Mouse (Mus musculus) frontal cortex, postnatal 10 days (tissue): ENCODE results near the gene Mgst2.
A peak's percentile ranks its signal among the peaks of the same experiment; 100 is the strongest.

Experiments
- DNase-seq, 2 experiments: peaks; one replicate each; pipeline ENCODE4 v3.0.0; 2022; ENCODE audit warnings: low spot score in 2 of 2, mixed read lengths in 1 of 2

The Mgst2 gene

GRCm38 (mm10) chr3:51701281-51701751, 41.2 kb downstream of the Mgst2 start:
- peak; percentile 76 to 77 for DNase-seq

DNA sequence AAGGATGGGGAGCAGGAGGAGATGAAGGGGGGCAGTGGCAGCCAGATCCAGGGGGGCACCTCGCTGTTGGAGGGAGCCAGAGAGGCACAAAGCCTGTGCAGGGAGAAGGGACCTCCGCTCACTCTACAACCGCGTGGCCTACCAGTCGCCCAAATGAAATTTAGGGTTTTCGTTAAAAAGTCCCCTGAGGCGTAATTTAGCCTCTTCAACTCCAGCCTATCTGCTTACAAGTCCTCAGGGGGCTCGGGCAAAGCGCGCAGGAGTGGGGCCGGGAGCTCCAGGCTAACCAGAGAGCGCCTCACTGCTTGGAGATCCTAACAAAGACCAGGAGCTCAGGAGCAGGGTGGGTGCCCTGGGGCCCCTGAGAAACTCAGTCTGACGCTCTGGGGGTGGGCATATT, 41.8 kb downstream of the Mgst2 start:
- DNase-seq = peak in 1 of 2 experiments; percentile 31

GRCm38 (mm10) chr3:51702701-51703286, 42.6 kb downstream of the Mgst2 start:
- DNase-seq = no peak

GRCm38 (mm10) chr3:51703478-51703877, 43.3 kb downstream of the Mgst2 start:
- no peak for DNase-seq

- DNase-seq = no peak
Measured at GRCm38 (mm10) chr3:51705220-51705619, 45.1 kb downstream of the Mgst2 start.

- DNase-seq = no peak
Measured at GRCm38 (mm10) chr3:51708375-51708745, 48.2 kb downstream of the Mgst2 start.

DNA sequence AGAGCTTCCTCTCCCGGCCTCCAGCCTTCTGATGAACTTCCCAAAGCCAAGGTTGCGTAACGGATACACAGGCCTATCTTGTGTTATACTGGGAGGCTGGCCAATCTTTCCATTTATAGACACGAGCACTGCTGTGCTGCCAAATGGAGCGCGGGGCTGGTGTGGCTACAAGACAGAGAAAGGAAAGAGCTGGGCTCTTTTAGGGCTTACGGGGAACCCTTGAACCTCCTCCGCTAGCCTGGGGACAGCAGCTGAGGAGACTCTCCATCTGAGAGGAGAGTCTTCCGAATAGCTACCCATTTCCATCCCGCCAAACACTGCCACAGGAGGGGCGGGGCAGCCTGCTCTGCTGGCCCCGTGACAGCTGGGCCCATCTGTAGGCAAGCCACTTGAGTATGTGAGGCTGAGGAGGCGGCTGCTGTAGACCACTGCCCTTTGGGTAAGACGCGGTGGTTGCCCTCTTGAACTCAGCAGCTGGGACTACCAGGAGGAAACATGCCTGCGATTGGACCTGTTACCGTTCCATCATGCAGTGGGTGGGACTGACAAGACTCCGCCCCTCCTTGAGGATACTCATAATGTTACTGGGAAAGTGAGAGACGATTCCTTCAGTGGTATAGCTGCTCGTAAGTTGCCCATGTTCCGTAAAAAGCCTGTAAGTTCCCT, 48.7 kb downstream of the Mgst2 start:
- DNase-seq = peak; percentile 53 to 56

- no peak for DNase-seq
Measured at GRCm38 (mm10) chr3:51712382-51712781, 52.2 kb downstream of the Mgst2 start.

- DNase-seq = no peak
Measured at GRCm38 (mm10) chr3:51713233-51713632, 53.1 kb downstream of the Mgst2 start.

- no peak for DNase-seq
Measured at GRCm38 (mm10) chr3:51714469-51714868, 54.3 kb downstream of the Mgst2 start.

- DNase-seq = no peak
Measured at GRCm38 (mm10) chr3:51717455-51717854, 57.3 kb downstream of the Mgst2 start.

DNA sequence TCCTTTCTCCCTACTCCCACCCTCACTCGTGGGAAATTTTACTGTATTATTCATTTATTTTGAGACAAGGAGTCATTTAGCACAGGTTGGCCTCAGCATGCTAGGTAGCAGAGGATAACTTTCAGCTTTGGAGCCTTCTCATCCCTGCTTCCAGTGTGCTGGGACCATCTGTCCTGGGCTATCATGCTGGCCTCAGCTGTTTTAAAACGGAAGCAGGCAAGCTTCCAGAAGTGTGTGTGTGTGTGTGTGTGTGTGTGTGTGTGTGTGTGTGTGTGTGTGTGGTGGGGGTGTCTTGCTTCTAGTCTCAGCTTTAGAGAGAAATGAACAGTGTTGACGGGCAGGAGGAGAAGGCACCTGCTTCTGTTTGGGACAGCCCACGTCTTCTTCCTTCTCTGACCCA, 57.7 kb downstream of the Mgst2 start:
- no peak for DNase-seq

GRCm38 (mm10) chr3:51719373-51719772, 59.2 kb downstream of the Mgst2 start:
- no peak for DNase-seq

GRCm38 (mm10) chr3:51719982-51720381, 59.8 kb downstream of the Mgst2 start:
- no peak for DNase-seq

DNA sequence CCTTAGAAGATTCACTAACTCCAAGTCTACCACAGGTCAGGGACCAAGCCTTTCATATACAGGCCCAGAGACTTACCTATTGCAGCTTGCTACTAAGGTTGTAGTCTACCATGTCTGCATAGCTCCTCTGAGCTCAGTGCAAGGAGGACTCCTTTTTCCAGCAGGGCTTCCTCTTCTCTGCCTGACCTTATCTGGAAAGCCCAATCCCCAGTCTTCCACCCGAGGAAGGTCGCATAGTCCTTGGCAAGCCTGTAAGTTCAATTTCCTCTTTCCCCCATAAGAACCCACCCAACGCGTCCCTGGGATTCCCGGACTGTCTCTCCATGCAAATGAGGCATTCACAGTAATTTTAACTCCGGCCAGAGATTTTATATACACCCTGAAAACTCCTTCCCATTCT, 66.1 kb downstream of the Mgst2 start:
- no peak for DNase-seq

- no peak for DNase-seq
Measured at GRCm38 (mm10) chr3:51727487-51727886, 67.3 kb downstream of the Mgst2 start.

DNA sequence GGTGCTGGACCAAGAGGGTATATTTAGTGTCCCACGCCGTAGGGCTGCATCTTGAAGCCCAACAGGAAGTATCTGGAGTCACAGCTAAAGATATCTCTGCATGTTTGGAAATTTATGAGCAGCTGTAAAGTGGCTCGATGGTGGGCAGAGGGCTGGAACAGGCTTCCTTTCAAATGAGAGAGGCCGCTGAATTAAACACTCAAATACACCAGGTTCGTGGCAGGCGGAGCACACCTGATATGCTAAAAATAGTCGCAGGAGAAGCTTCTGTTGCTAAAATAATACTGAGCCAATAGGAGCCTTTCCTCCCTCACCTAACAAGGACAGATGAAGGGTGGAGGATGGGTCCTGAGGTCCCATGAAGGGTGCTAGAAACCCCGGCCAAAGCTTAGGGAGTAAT, 67.8 kb downstream of the Mgst2 start:
- DNase-seq = peak in 1 of 2 experiments; percentile 20

DNA sequence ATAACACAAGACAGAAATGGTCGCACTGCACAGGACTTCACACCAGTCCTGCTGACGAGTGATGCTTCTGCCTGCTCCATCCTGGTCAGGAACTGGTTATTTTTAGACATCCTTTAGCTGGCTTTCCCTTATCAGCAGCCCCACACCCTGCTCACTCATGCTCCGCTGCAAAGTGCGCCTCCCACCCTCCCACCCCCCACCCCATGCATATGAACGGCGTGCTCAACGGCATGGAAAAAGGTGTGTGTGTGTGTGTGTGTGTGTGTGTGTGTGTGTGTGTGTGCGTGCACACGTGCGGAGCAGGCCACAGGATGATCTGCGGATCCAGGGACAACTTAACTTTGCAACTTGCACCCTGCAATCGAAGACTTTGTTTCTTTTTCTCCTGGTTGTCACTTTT, 68.3 kb downstream of the Mgst2 start:
- DNase-seq = no peak

GRCm38 (mm10) chr3:51729109-51729918, 69.2 kb downstream of the Mgst2 start:
- DNase-seq = no peak

- no peak for DNase-seq
Measured at GRCm38 (mm10) chr3:51730662-51731061, 70.5 kb downstream of the Mgst2 start.

DNA sequence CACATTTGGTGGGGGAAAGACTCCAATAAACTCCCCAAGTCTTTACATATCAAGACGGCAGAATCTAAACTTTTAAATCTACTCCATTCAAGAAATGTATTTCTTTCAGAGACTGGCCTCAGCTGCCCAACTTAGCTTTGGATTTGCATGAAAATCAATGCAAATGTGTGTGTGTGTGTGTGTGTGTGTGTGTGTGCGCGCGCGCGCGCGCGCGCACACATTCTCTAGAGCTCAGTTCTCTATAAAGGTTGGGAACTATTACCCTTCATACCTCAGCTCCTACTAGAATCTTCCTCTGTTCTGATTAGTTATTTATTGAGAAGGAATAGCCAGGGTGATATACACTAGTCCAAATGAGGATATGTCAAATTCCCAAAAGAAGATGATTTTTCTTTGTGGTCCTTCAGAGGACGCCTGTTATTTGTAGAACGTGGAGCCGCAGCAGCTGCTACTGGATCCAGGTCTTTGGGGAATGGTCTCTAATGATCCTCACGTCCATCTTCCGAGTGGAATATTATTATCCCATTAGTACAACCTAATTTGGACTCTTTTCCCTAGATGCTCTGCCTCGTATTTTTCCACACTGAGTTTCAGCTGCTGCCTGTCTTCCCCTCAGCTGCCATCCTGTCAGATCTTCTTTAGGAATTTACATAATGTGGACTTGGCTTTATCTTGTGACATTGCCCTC, 71.9 kb downstream of the Mgst2 start:
- DNase-seq = no peak
